Mouse (Mus musculus) cortical plate, adult 2 months (tissue): Measurements from ENCODE around the gene Cog8.

ENCODE experiments used
- CTCF ChIP-seq: fragments of 200-500 bp; IDR thresholded peaks from 2 replicates; pipeline ENCODE4 v1.5.1; 2011; ENCODE audit warnings: mild to moderate bottlenecking, control low read depth, low read length; ENCODE audit not compliant: insufficient read depth; ENCODE audit errors: extremely low read depth
- POLR2A ChIP-seq: fragments of 200-500 bp; IDR thresholded peaks from 2 replicates; pipeline ENCODE4 v1.6.1; 2011; ENCODE audit warnings: mild to moderate bottlenecking, low read length, control low read depth; ENCODE audit not compliant: insufficient read depth; ENCODE audit errors: extremely low read depth

DNA sequence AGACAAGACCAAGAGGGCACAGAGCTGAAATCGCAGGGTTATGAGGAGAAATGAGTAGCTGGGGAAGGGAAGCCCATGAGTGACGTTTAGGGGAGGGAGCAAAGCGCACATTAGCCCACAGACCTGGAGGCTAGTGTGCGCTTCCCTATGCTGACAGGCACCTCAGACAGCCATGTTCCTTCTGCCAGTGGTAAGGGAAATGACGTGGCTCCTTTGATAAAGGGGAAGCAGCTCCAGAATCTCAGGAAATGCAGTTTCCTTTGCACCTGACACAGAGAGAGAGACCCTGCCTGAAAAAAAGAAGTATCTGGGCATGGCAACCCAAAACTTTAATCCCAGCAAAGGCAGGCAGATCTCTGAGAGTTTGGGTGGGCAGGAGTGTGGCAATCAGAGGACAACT lies 26.4 kb downstream of the Cog8 start:
- TF ChIP-seq CTCF: no peak
- TF ChIP-seq POLR2A: no peak
